Mouse (Mus musculus): Measurements from ENCODE around the gene 2810004N23Rik. TPM values are rescaled to one million over a fixed set of nuclear protein-coding genes. Genes with fewer than 3 reads are reported as not detected.
A peak's percentile ranks its signal among the peaks of the same experiment; 100 is the strongest.

2810004N23Rik gene
- polyA plus RNA-seq, 1 experiment from 2014 or later: 53.8 TPM

GRCm38 (mm10) chr8:124892596-124892995, 29.7 kb upstream of the 2810004N23Rik start:
- Histone ChIP-seq H3K9me3 (no peaks in the 10 kb centered on the region), H3K4me1 (peaks cover 20% of the 10 kb centered on the region), H3K36me3 (replicated peaks) (peaks cover 68% of the 10 kb centered on the region), H3K27ac (no peak overlapping the region), H3K4me3 (replicated peaks) (no peak overlapping the region), H3K4me2 (no peak overlapping the region), H3K9ac (no peak overlapping the region), H3K27me3 (no peaks in the 10 kb centered on the region)
- no peak for ATAC-seq (ENCODE audit: low FRiP score)
- 73% methylated on average over 3 of the region's 3 CpGs for WGBS

GRCm38 (mm10) chr8:124888385-124888784, 25.5 kb upstream of the 2810004N23Rik start:
- WGBS: 95% methylated on average over 5 of the region's 5 CpGs
- peaks cover 94% of the 10 kb centered on the region for H3K36me3 ChIP-seq (replicated peaks)

GRCm38 (mm10) chr8:124878946-124879526, 16.1 kb upstream of the 2810004N23Rik start:
- Histone ChIP-seq H3K27ac (no peak overlapping the region), H3K9ac (no peak overlapping the region), H3K4me1 (no peaks in the 10 kb centered on the region), H3K4me3 (replicated peaks) (no peak overlapping the region), H3K9me3 (no peaks in the 10 kb centered on the region), H3K36me3 (replicated peaks) (peaks cover 98% of the 10 kb centered on the region), H3K27me3 (no peaks in the 10 kb centered on the region), H3K4me2 (no peak overlapping the region)
- WGBS: 87% methylated on average over 10 of the region's 10 CpGs
- no peak for ATAC-seq (ENCODE audit: low FRiP score)

More at GRCm38 (mm10) chr8:124888385-124888784, 25.5 kb upstream of the 2810004N23Rik start:
- Histone ChIP-seq H3K4me3 (replicated peaks) (no peak overlapping the region), H3K27ac (no peak overlapping the region), H3K4me2 (no peak overlapping the region), H3K9me3 (no peaks in the 10 kb centered on the region), H3K27me3 (no peaks in the 10 kb centered on the region), H3K9ac (no peak overlapping the region), H3K4me1 (0 out of 2 replicates have a peak, but pooled peaks cover 4% of the 10 kb centered on the region)
- ATAC-seq (ENCODE audit: low FRiP score): no peak

- Histone ChIP-seq H3K9ac (no peak overlapping the region), H3K4me1 (no peaks in the 10 kb centered on the region), H3K36me3 (replicated peaks) (peaks cover 98% of the 10 kb centered on the region), H3K27ac (no peak overlapping the region), H3K4me2 (no peak overlapping the region), H3K4me3 (replicated peaks) (no peak overlapping the region), H3K27me3 (no peaks in the 10 kb centered on the region), H3K9me3 (no peaks in the 10 kb centered on the region)
- ATAC-seq (ENCODE audit: low FRiP score): no peak
- WGBS: 94% methylated on average over 5 of the region's 5 CpGs
Measured at GRCm38 (mm10) chr8:124878141-124878540, 15.2 kb upstream of the 2810004N23Rik start.

- H3K9me3 ChIP-seq: no peaks in the 10 kb centered on the region
- no peak overlapping the region for H3K27ac ChIP-seq
- H3K27me3 ChIP-seq: no peaks in the 10 kb centered on the region
- no peak overlapping the region for H3K4me3 ChIP-seq (replicated peaks)
- no peak for ATAC-seq (ENCODE audit: low FRiP score)
- peaks cover 72% of the 10 kb centered on the region for H3K36me3 ChIP-seq (replicated peaks)
- no peak overlapping the region for H3K9ac ChIP-seq
- H3K4me2 ChIP-seq: no peak overlapping the region
- WGBS: 94% methylated on average over 5 of the region's 5 CpGs
- no peaks in the 10 kb centered on the region; the same call in 1 of the 2 replicates for H3K4me1 ChIP-seq
Measured at GRCm38 (mm10) chr8:124872690-124873089, 9.8 kb upstream of the 2810004N23Rik start.

GRCm38 (mm10) chr8:124872081-124872480, 9.2 kb upstream of the 2810004N23Rik start:
- Histone ChIP-seq H3K27me3 (no peaks in the 10 kb centered on the region), H3K27ac (no peak overlapping the region), H3K4me3 (replicated peaks) (no peak overlapping the region), H3K4me2 (no peak overlapping the region), H3K36me3 (replicated peaks) (peaks cover 66% of the 10 kb centered on the region), H3K9me3 (no peaks in the 10 kb centered on the region), H3K9ac (no peak overlapping the region), H3K4me1 (no peaks in the 10 kb centered on the region; the same call in 1 of the 2 replicates)
- ATAC-seq (ENCODE audit: low FRiP score): no peak
- WGBS: 92% methylated on average over 7 of the region's 7 CpGs

- no peak overlapping the region for H3K4me3 ChIP-seq (replicated peaks)
- H3K9me3 ChIP-seq: no peaks in the 10 kb centered on the region
- no peak overlapping the region for H3K4me2 ChIP-seq
- no peaks in the 10 kb centered on the region for H3K27me3 ChIP-seq
- H3K4me1 ChIP-seq: no peaks in the 10 kb centered on the region; the same call in 1 of the 2 replicates
- 90% methylated on average over 7 of the region's 7 CpGs for WGBS
- no peak overlapping the region for H3K9ac ChIP-seq
- peaks cover 60% of the 10 kb centered on the region for H3K36me3 ChIP-seq (replicated peaks)
- no peak for ATAC-seq (ENCODE audit: low FRiP score)
- no peak overlapping the region for H3K27ac ChIP-seq
Measured at GRCm38 (mm10) chr8:124871474-124871873, 8.6 kb upstream of the 2810004N23Rik start.

GRCm38 (mm10) chr8:124869708-124870107, 6.8 kb upstream of the 2810004N23Rik start:
- no peak overlapping the region for H3K9ac ChIP-seq
- peaks cover 42% of the 10 kb centered on the region for H3K36me3 ChIP-seq (replicated peaks)
- H3K4me2 ChIP-seq: no peak overlapping the region
- no peak overlapping the region for H3K27ac ChIP-seq
- no peaks in the 10 kb centered on the region for H3K27me3 ChIP-seq
- no peak overlapping the region for H3K4me3 ChIP-seq (replicated peaks)
- no peaks in the 10 kb centered on the region for H3K9me3 ChIP-seq
- WGBS: 92% methylated on average over 6 of the region's 6 CpGs
- ATAC-seq (ENCODE audit: low FRiP score): no peak
- no peaks in the 10 kb centered on the region; the same call in 1 of the 2 replicates for H3K4me1 ChIP-seq

- no peaks in the 10 kb centered on the region for H3K27me3 ChIP-seq
- no peak overlapping the region for H3K4me2 ChIP-seq
- peaks cover 14% of the 10 kb centered on the region for H3K4me1 ChIP-seq
- 84% methylated on average over 2 of the region's 2 CpGs for WGBS
- H3K9me3 ChIP-seq: no peaks in the 10 kb centered on the region
- H3K36me3 ChIP-seq (replicated peaks): peaks cover 16% of the 10 kb centered on the region
- H3K27ac ChIP-seq: no peak overlapping the region
- H3K4me3 ChIP-seq (replicated peaks): no peak overlapping the region
- ATAC-seq (ENCODE audit: low FRiP score): no peak
- H3K9ac ChIP-seq: no peak overlapping the region
Measured at GRCm38 (mm10) chr8:124867126-124867525, 4.2 kb upstream of the 2810004N23Rik start.

- Histone ChIP-seq H3K36me3 (replicated peaks) (peaks cover 12% of the 10 kb centered on the region), H3K27ac (no peak overlapping the region), H3K9me3 (no peaks in the 10 kb centered on the region), H3K4me1 (peaks cover 19% of the 10 kb centered on the region), H3K4me3 (replicated peaks) (no peak overlapping the region), H3K9ac (no peak overlapping the region), H3K4me2 (no peak overlapping the region), H3K27me3 (no peaks in the 10 kb centered on the region)
- WGBS: 86% methylated on average over 3 of the region's 3 CpGs
- ATAC-seq (ENCODE audit: low FRiP score): no peak
Measured at GRCm38 (mm10) chr8:124866669-124867068, 3.7 kb upstream of the 2810004N23Rik start.

GRCm38 (mm10) chr8:124863729-124864128, 809 bp upstream of the 2810004N23Rik start:
- Histone ChIP-seq H3K9me3 (no peaks in the 10 kb centered on the region), H3K4me1 (peaks cover 21% of the 10 kb centered on the region), H3K4me3 (replicated peaks) (peak overlapping the region; percentile 94), H3K27ac (no peak overlapping the region), H3K27me3 (no peaks in the 10 kb centered on the region), H3K4me2 (peak overlapping the region; percentile 76), H3K36me3 (replicated peaks) (peaks cover 22% of the 10 kb centered on the region), H3K9ac (peak overlapping the region; percentile 94)
- no peak for ATAC-seq (ENCODE audit: low FRiP score)
- 22% methylated on average over 8 of the region's 8 CpGs for WGBS

- ATAC-seq (ENCODE audit: low FRiP score): peak; percentile 88
- peaks cover 27% of the 10 kb centered on the region for H3K36me3 ChIP-seq (replicated peaks)
- under 1% methylated on average over 33 of the region's 33 CpGs for WGBS
Measured at GRCm38 (mm10) chr8:124863163-124863677, 300 bp upstream of the 2810004N23Rik start.

GRCm38 (mm10) chr8:124860188-124860587, 2.7 kb downstream of the 2810004N23Rik start:
- Histone ChIP-seq H3K4me2 (no peak overlapping the region), H3K27me3 (no peaks in the 10 kb centered on the region), H3K9me3 (no peaks in the 10 kb centered on the region), H3K27ac (no peak overlapping the region), H3K9ac (no peak overlapping the region), H3K36me3 (replicated peaks) (peaks cover 55% of the 10 kb centered on the region), H3K4me3 (replicated peaks) (no peak overlapping the region), H3K4me1 (peaks cover 21% of the 10 kb centered on the region)
- WGBS: 91% methylated on average over 3 of the region's 3 CpGs
- no peak for ATAC-seq (ENCODE audit: low FRiP score)

More at GRCm38 (mm10) chr8:124863163-124863677, 300 bp upstream of the 2810004N23Rik start:
- Histone ChIP-seq H3K27ac (peak overlapping the region; percentile 92), H3K4me1 (peaks cover 21% of the 10 kb centered on the region), H3K9me3 (no peaks in the 10 kb centered on the region), H3K9ac (peak overlapping the region; percentile 94), H3K4me2 (peak overlapping the region; percentile 76), H3K4me3 (replicated peaks) (peak overlapping the region; percentile 94), H3K27me3 (no peaks in the 10 kb centered on the region)

Data from forebrain, embryonic 12.5 days (tissue).